Mouse (Mus musculus): ENCODE measurements around the gene Mipol1. TPM values are rescaled to one million over a fixed set of nuclear protein-coding genes. Genes with fewer than 3 reads are reported as not detected.

Gene Mipol1
- polyA plus RNA-seq, 1 experiment: 0.74 TPM

GRCm38 (mm10) chr12:57500246-57500645 lies 270.0 kb downstream of the Mipol1 start:
- Histone ChIP-seq H3K4me1 (no peaks in the 10 kb centered on the region), H3K27me3 (replicated peaks) (no peaks in the 10 kb centered on the region), H3K36me3 (replicated peaks; ENCODE audit: low read length) (no peaks in the 10 kb centered on the region), H3K9me3 (peaks cover 3% of the 10 kb centered on the region; the same call in 1 of the 2 replicates), H3K4me3 (replicated peaks) (no peak overlapping the region)
- TF ChIP-seq FLI1 (IDR thresholded peaks at IDR 0.05; ENCODE audit: low read length) (no peak), GATA1 (IDR thresholded peaks at IDR 0.05; ENCODE audit: borderline replicate concordance, low read length) (no peak)

GRCm38 (mm10) chr12:57505329-57505728 lies 275.1 kb downstream of the Mipol1 start:
- H3K9me3 ChIP-seq: peaks cover 3% of the 10 kb centered on the region; the same call in 1 of the 2 replicates
- H3K4me1 ChIP-seq: no peaks in the 10 kb centered on the region
- TF ChIP-seq FLI1 (IDR thresholded peaks at IDR 0.05; ENCODE audit: low read length): no peak
- TF ChIP-seq GATA1 (IDR thresholded peaks at IDR 0.05; ENCODE audit: borderline replicate concordance, low read length): no peak
- no peaks in the 10 kb centered on the region for H3K36me3 ChIP-seq (replicated peaks; ENCODE audit: low read length)
- no peak overlapping the region for H3K4me3 ChIP-seq (replicated peaks)
- no peaks in the 10 kb centered on the region for H3K27me3 ChIP-seq (replicated peaks)

GRCm38 (mm10) chr12:57508938-57509337 lies 278.7 kb downstream of the Mipol1 start:
- peaks cover 3% of the 10 kb centered on the region; the same call in 1 of the 2 replicates for H3K9me3 ChIP-seq
- no peak for TF ChIP-seq FLI1 (IDR thresholded peaks at IDR 0.05; ENCODE audit: low read length)
- TF ChIP-seq GATA1 (IDR thresholded peaks at IDR 0.05; ENCODE audit: borderline replicate concordance, low read length): no peak
- H3K27me3 ChIP-seq (replicated peaks): no peaks in the 10 kb centered on the region
- H3K36me3 ChIP-seq (replicated peaks; ENCODE audit: low read length): no peaks in the 10 kb centered on the region
- no peak overlapping the region for H3K4me3 ChIP-seq (replicated peaks)
- no peaks in the 10 kb centered on the region for H3K4me1 ChIP-seq

GRCm38 (mm10) chr12:57509726-57510125 lies 279.5 kb downstream of the Mipol1 start:
- TF ChIP-seq FLI1 (IDR thresholded peaks at IDR 0.05; ENCODE audit: low read length): no peak
- TF ChIP-seq GATA1 (IDR thresholded peaks at IDR 0.05; ENCODE audit: borderline replicate concordance, low read length): no peak
- no peaks in the 10 kb centered on the region for H3K4me1 ChIP-seq
- H3K27me3 ChIP-seq (replicated peaks): no peaks in the 10 kb centered on the region

GRCm38 (mm10) chr12:57511127-57511526 lies 280.9 kb downstream of the Mipol1 start:
- H3K4me1 ChIP-seq: no peaks in the 10 kb centered on the region
- TF ChIP-seq FLI1 (IDR thresholded peaks at IDR 0.05; ENCODE audit: low read length) (no peak), GATA1 (IDR thresholded peaks at IDR 0.05; ENCODE audit: borderline replicate concordance, low read length) (no peak)
- H3K4me3 ChIP-seq (replicated peaks): no peak overlapping the region
- H3K27me3 ChIP-seq (replicated peaks): no peaks in the 10 kb centered on the region
- H3K9me3 ChIP-seq: no peaks in the 10 kb centered on the region
- H3K36me3 ChIP-seq (replicated peaks; ENCODE audit: low read length): no peaks in the 10 kb centered on the region

More at GRCm38 (mm10) chr12:57509726-57510125, 279.5 kb downstream of the Mipol1 start:
- H3K4me3 ChIP-seq (replicated peaks): no peak overlapping the region
- no peaks in the 10 kb centered on the region for H3K36me3 ChIP-seq (replicated peaks; ENCODE audit: low read length)
- H3K9me3 ChIP-seq: no peaks in the 10 kb centered on the region

GRCm38 (mm10) chr12:57511560-57511959 lies 281.3 kb downstream of the Mipol1 start:
- TF ChIP-seq FLI1 (IDR thresholded peaks at IDR 0.05; ENCODE audit: low read length) (no peak), GATA1 (IDR thresholded peaks at IDR 0.05; ENCODE audit: borderline replicate concordance, low read length) (no peak)
- Histone ChIP-seq H3K4me3 (replicated peaks) (no peak overlapping the region), H3K36me3 (replicated peaks; ENCODE audit: low read length) (no peaks in the 10 kb centered on the region), H3K27me3 (replicated peaks) (no peaks in the 10 kb centered on the region), H3K9me3 (no peaks in the 10 kb centered on the region), H3K4me1 (no peaks in the 10 kb centered on the region)

GRCm38 (mm10) chr12:57514552-57514951 lies 284.3 kb downstream of the Mipol1 start:
- Histone ChIP-seq H3K9me3 (no peaks in the 10 kb centered on the region), H3K4me3 (replicated peaks) (no peak overlapping the region), H3K4me1 (no peaks in the 10 kb centered on the region), H3K27me3 (replicated peaks) (no peaks in the 10 kb centered on the region), H3K36me3 (replicated peaks; ENCODE audit: low read length) (no peaks in the 10 kb centered on the region)
- no peak for TF ChIP-seq FLI1 (IDR thresholded peaks at IDR 0.05; ENCODE audit: low read length)
- no peak for TF ChIP-seq GATA1 (IDR thresholded peaks at IDR 0.05; ENCODE audit: borderline replicate concordance, low read length)

GRCm38 (mm10) chr12:57515702-57516377 lies 285.6 kb downstream of the Mipol1 start:
- no peak overlapping the region for H3K4me3 ChIP-seq (replicated peaks)
- no peaks in the 10 kb centered on the region for H3K27me3 ChIP-seq (replicated peaks)
- TF ChIP-seq GATA1 (IDR thresholded peaks at IDR 0.05; ENCODE audit: borderline replicate concordance, low read length) (no peak), FLI1 (IDR thresholded peaks at IDR 0.05; ENCODE audit: low read length) (no peak)
- no peaks in the 10 kb centered on the region for H3K4me1 ChIP-seq
- no peaks in the 10 kb centered on the region for H3K9me3 ChIP-seq
- no peaks in the 10 kb centered on the region for H3K36me3 ChIP-seq (replicated peaks; ENCODE audit: low read length)

GRCm38 (mm10) chr12:57528335-57528734 lies 298.1 kb downstream of the Mipol1 start:
- Histone ChIP-seq H3K9me3 (no peaks in the 10 kb centered on the region), H3K4me3 (replicated peaks) (no peak overlapping the region), H3K4me1 (no peaks in the 10 kb centered on the region), H3K36me3 (replicated peaks; ENCODE audit: low read length) (no peaks in the 10 kb centered on the region), H3K27me3 (replicated peaks) (peaks cover 24% of the 10 kb centered on the region)
- TF ChIP-seq FLI1 (IDR thresholded peaks at IDR 0.05; ENCODE audit: low read length) (no peak), GATA1 (IDR thresholded peaks at IDR 0.05; ENCODE audit: borderline replicate concordance, low read length) (no peak)

- H3K4me1 ChIP-seq: no peaks in the 10 kb centered on the region
- no peaks in the 10 kb centered on the region for H3K36me3 ChIP-seq (replicated peaks; ENCODE audit: low read length)
- H3K9me3 ChIP-seq: no peaks in the 10 kb centered on the region
- H3K27me3 ChIP-seq (replicated peaks): peaks cover 44% of the 10 kb centered on the region
- TF ChIP-seq GATA1 (IDR thresholded peaks at IDR 0.05; ENCODE audit: borderline replicate concordance, low read length): no peak
- no peak for TF ChIP-seq FLI1 (IDR thresholded peaks at IDR 0.05; ENCODE audit: low read length)
- no peak overlapping the region for H3K4me3 ChIP-seq (replicated peaks)
These were observed 300.2 kb downstream of the Mipol1 start for GRCm38 (mm10) chr12:57530474-57530873.
